Mouse (Mus musculus) Muller cell, postnatal 12 days (primary cell): ENCODE measurements around the gene Btbd18.

ENCODE experiments used
- DNase-seq: peaks from one replicate; pipeline ENCODE4 v3.0.0-alpha.2; 2015; ENCODE audit errors: inconsistent ontology term

The Btbd18 gene

GRCm38 (mm10) chr2:84703497-84703896 lies 44.6 kb downstream of the Btbd18 start:
- no peak for DNase-seq

- DNase-seq, result peak; percentile 36
Observed at GRCm38 (mm10) chr2:84704329-84704728, 45.5 kb downstream of the Btbd18 start.

GRCm38 (mm10) chr2:84705295-84705694 lies 46.4 kb downstream of the Btbd18 start:
- no peak for DNase-seq

- peak; percentile 60 for DNase-seq
Observed at GRCm38 (mm10) chr2:84707523-84707922, 48.6 kb downstream of the Btbd18 start.

GRCm38 (mm10) chr2:84711898-84712297 lies 53.0 kb downstream of the Btbd18 start:
- no peak for DNase-seq

GRCm38 (mm10) chr2:84714422-84714810 lies 55.5 kb downstream of the Btbd18 start:
- DNase-seq, result no peak

- peak; percentile 100 for DNase-seq
Observed at GRCm38 (mm10) chr2:84714811-84715561, 56.1 kb downstream of the Btbd18 start, which contains the start of gene Zdhhc5. TSS of gene Zdhhc5 (minus strand) at chr2:84715180.

- DNase-seq, result no peak
Observed at GRCm38 (mm10) chr2:84715562-84716361, 56.9 kb downstream of the Btbd18 start.

GRCm38 (mm10) chr2:84716423-84717355 lies 57.8 kb downstream of the Btbd18 start:
- DNase-seq, result peak; percentile 64

GRCm38 (mm10) chr2:84717357-84717756 lies 58.5 kb downstream of the Btbd18 start:
- no peak for DNase-seq
